Mouse (Mus musculus): ENCODE results near the gene Olfr199.

DNA sequence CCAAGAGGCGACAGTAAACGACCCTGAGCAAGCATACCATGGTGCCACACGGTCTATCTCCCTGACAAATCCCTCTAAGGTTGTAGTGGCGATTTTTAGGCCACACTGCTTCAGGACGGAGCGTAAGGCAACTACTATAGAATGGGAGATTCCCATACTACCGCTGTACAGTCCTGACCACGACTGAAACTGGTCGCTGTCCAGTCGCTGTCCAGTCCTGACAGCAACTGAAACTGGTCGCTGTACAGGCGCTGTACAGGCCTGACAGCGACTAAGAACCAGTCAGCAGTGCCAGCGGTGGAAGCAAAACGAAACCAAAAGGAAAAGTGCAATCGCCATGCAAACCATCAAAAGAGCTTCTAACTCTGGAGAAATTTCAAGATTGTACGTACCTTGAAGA, 30.1 kb upstream of the Olfr199 start:
- TF ChIP-seq NANOG (IDR thresholded peaks at IDR 0.05; ENCODE audit: borderline replicate concordance, low read length) (no peak), CTCF (conservative IDR thresholded peaks at IDR 0.05; ENCODE audit: low read length) (no peak), POU5F1 (IDR thresholded peaks at IDR 0.05; ENCODE audit: borderline replicate concordance, low read length) (no peak)

Data from E14TG2a.4 (cell line).